Mouse (Mus musculus): ENCODE measurements around the gene Fam161b. TPM values are rescaled to one million over a fixed set of nuclear protein-coding genes. Genes with fewer than 3 reads are reported as not detected.
A peak's percentile ranks its signal among the peaks of the same experiment; 100 is the strongest.

The Fam161b gene
- polyA plus RNA-seq, 1 experiment, result 0.61 TPM

GRCm38 (mm10) chr12:84399663-84400062 is 38.0 kb upstream of the Fam161b start:
- TF ChIP-seq CTCF (IDR thresholded peaks at IDR 0.05; ENCODE audit: borderline replicate concordance, insufficient read depth, low read length) (no peak), POLR2A (IDR thresholded peaks at IDR 0.05; ENCODE audit: low read depth, low read length) (no peak)
- Histone ChIP-seq H3K27ac (ENCODE audit: insufficient read depth, low read length) (no peak overlapping the region), H3K4me3 (ENCODE audit: insufficient read depth, low read length) (no peak overlapping the region), H3K4me1 (ENCODE audit: control insufficient read depth, insufficient read depth, low read length) (peaks cover 4% of the 10 kb centered on the region; the same call in 1 of the 2 replicates)

DNA sequence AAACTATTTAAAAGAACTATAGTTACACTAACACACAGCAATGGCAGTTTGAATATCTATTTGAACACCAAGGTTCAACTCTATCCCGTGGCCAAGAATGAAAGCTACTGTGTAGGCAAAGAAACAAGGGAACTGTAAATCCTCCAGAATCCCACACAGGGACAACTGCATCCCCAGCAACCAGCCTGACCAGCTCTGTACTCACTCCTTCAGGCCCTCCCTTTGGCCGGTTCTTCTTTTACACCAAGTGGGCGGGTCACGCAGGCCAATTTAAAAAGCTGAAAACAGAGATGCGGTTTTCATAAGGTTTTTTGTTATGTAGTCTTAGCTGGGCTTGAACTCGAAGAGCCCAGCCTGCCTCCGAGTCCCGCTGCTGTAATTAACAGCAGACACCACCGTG is 37.5 kb upstream of the Fam161b start:
- H3K4me3 ChIP-seq (ENCODE audit: insufficient read depth, low read length), result no peak overlapping the region
- peak overlapping the region; percentile 44 for H3K27ac ChIP-seq (ENCODE audit: insufficient read depth, low read length)
- TF ChIP-seq POLR2A (IDR thresholded peaks at IDR 0.05; ENCODE audit: low read depth, low read length) (no peak), CTCF (IDR thresholded peaks at IDR 0.05; ENCODE audit: borderline replicate concordance, insufficient read depth, low read length) (no peak)
- peaks cover 4% of the 10 kb centered on the region; the same call in 1 of the 2 replicates for H3K4me1 ChIP-seq (ENCODE audit: control insufficient read depth, insufficient read depth, low read length)

DNA sequence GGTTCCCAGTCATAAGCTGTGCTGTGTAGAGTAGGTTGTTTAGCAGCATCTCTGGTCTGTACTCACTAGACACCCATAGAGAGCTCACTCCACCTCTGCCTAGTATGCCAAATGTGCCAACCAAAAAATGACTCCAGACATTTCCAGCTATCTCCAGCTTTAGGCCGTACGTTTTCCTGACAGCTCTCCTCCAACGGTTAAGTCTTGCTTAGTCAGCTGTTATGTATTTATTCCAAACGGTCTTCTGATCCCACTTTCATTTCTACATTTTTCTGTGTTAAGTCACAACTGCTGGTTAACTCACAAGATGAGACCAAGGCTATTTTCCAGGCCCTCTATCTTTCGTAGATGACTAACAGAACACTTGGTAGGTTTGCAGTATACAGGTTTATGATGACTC is 37.0 kb upstream of the Fam161b start:
- H3K4me3 ChIP-seq (ENCODE audit: insufficient read depth, low read length), result no peak overlapping the region
- peaks cover 4% of the 10 kb centered on the region; the same call in 1 of the 2 replicates for H3K4me1 ChIP-seq (ENCODE audit: control insufficient read depth, insufficient read depth, low read length)
- no peak overlapping the region; the same call in 1 of the 2 replicates for H3K27ac ChIP-seq (ENCODE audit: insufficient read depth, low read length)
- no peak for TF ChIP-seq POLR2A (IDR thresholded peaks at IDR 0.05; ENCODE audit: low read depth, low read length)

GRCm38 (mm10) chr12:84397685-84398084 is 36.1 kb upstream of the Fam161b start:
- H3K4me1 ChIP-seq (ENCODE audit: control insufficient read depth, insufficient read depth, low read length), result peaks cover 4% of the 10 kb centered on the region; the same call in 1 of the 2 replicates
- TF ChIP-seq POLR2A (IDR thresholded peaks at IDR 0.05; ENCODE audit: low read depth, low read length) (no peak), CTCF (IDR thresholded peaks at IDR 0.05; ENCODE audit: borderline replicate concordance, insufficient read depth, low read length) (no peak)
- H3K4me3 ChIP-seq (ENCODE audit: insufficient read depth, low read length), result no peak overlapping the region
- no peak overlapping the region for H3K27ac ChIP-seq (ENCODE audit: insufficient read depth, low read length)

DNA sequence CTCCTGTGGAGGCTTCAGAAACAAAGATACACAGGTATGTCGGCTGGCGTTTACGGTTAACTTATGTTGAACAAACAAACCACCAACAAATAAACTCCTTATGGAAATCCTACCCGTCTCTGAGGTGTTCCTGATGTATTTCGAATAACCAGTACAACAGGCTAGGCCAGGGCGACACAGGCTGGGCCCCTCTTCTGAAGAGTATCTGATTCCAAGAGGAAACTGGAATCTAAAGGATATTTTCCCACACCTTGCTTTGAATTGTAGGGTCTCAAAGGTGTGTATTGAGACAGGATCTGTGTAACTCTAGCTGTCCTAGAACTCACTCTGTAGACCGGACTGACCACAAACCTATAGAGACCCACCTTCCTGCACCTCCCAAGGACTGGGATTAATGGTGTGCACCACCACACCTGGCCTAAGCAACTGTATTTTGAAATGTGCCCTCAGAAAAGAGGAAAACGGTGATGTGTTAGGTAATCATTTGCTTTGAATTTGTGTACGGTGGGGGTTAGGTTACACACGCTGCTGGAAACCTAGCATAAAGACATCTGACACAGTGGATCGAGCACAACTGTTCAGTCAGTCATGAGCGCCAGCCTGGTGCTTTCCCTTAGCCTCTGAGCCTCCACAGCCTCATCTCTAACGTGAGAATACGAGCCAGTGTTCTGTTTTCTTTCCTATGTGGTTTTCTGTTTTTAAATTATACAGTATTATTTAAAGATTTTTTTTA is 35.5 kb upstream of the Fam161b start:
- Histone ChIP-seq H3K4me3 (ENCODE audit: insufficient read depth, low read length) (no peak overlapping the region), H3K4me1 (ENCODE audit: control insufficient read depth, insufficient read depth, low read length) (peaks cover 4% of the 10 kb centered on the region; the same call in 1 of the 2 replicates), H3K27ac (ENCODE audit: insufficient read depth, low read length) (no peak overlapping the region)
- no peak for TF ChIP-seq POLR2A (IDR thresholded peaks at IDR 0.05; ENCODE audit: low read depth, low read length)
- no peak for TF ChIP-seq CTCF (IDR thresholded peaks at IDR 0.05; ENCODE audit: borderline replicate concordance, insufficient read depth, low read length)

DNA sequence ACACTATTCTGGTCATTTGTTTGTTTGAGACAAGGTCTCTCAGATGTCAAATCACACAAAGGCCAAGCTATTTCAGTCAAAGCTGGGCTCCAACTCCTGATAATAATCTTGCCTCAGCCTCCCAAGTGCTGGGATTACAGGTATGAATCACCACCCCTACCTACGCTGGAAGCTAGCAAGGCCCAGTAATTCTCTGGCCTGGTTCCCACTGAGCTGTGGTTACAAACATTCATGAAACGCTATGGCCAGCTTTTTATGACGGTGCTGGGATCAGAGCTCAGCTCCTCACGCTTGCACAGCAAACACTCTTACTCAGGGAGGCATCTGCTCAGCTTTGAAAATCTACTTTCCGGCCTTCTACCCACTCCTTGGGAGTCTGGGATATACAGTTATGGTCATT is 32.2 kb upstream of the Fam161b start:
- no peak overlapping the region for H3K4me3 ChIP-seq (ENCODE audit: insufficient read depth, low read length)

DNA sequence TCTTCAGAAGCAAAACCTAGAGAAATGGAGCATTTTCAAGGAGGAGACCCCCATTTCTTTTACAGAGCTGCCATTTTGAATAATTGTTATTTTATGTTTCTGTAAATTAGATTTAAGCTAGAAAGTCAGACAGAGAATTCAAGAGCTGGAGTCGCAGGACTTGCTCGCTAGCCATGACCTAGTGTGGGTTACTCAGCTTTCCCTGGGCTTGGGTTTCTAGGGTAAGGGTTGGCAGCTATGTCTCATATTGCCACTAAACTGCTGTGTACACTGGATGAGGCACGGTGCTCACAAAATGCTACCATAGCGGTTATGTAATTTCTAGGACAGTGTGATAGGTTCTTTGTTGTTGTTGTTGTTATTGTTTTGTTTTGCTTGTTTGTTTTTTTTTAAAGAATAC is 31.0 kb upstream of the Fam161b start:
- Histone ChIP-seq H3K27ac (ENCODE audit: insufficient read depth, low read length) (no peak overlapping the region), H3K4me1 (ENCODE audit: control insufficient read depth, insufficient read depth, low read length) (no peaks in the 10 kb centered on the region), H3K4me3 (ENCODE audit: insufficient read depth, low read length) (no peak overlapping the region)
- TF ChIP-seq CTCF (IDR thresholded peaks at IDR 0.05; ENCODE audit: borderline replicate concordance, insufficient read depth, low read length), result no peak
- TF ChIP-seq POLR2A (IDR thresholded peaks at IDR 0.05; ENCODE audit: low read depth, low read length), result no peak

More for the DNA sequence above, 32.2 kb upstream of the Fam161b start:
- Histone ChIP-seq H3K4me1 (ENCODE audit: control insufficient read depth, insufficient read depth, low read length) (no peaks in the 10 kb centered on the region), H3K27ac (ENCODE audit: insufficient read depth, low read length) (no peak overlapping the region)
- TF ChIP-seq POLR2A (IDR thresholded peaks at IDR 0.05; ENCODE audit: low read depth, low read length) (no peak), CTCF (IDR thresholded peaks at IDR 0.05; ENCODE audit: borderline replicate concordance, insufficient read depth, low read length) (no peak)

DNA sequence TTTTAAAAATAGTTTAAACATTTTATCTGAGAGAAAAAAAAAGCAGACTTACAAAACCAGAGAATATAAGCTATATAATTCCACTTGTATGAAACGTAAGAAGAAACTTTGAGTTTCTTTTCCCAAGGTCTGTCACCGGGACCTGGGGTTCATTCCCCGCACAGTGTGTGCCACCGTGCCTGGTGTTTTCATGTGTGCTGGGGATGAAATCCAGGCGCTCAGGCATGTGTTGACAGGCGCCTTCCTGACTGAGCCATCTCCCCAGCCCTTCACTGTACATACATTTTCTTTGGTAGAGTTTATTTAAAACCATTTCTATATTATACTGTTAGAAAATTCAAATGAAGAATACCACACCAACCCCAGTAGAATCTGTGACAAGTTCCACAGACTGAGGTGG is 28.7 kb upstream of the Fam161b start:
- Histone ChIP-seq H3K4me1 (ENCODE audit: control insufficient read depth, insufficient read depth, low read length) (no peaks in the 10 kb centered on the region), H3K27ac (ENCODE audit: insufficient read depth, low read length) (no peak overlapping the region), H3K4me3 (ENCODE audit: insufficient read depth, low read length) (no peak overlapping the region)
- TF ChIP-seq CTCF (IDR thresholded peaks at IDR 0.05; ENCODE audit: borderline replicate concordance, insufficient read depth, low read length) (no peak), POLR2A (IDR thresholded peaks at IDR 0.05; ENCODE audit: low read depth, low read length) (no peak)

- Histone ChIP-seq H3K4me3 (ENCODE audit: insufficient read depth, low read length) (no peak overlapping the region), H3K27ac (ENCODE audit: insufficient read depth, low read length) (no peak overlapping the region), H3K4me1 (ENCODE audit: control insufficient read depth, insufficient read depth, low read length) (no peaks in the 10 kb centered on the region)
- TF ChIP-seq CTCF (IDR thresholded peaks at IDR 0.05; ENCODE audit: borderline replicate concordance, insufficient read depth, low read length), result no peak
- TF ChIP-seq POLR2A (IDR thresholded peaks at IDR 0.05; ENCODE audit: low read depth, low read length), result no peak
These were observed 27.3 kb upstream of the Fam161b start for GRCm38 (mm10) chr12:84388774-84389400.

GRCm38 (mm10) chr12:84388097-84388496 is 26.5 kb upstream of the Fam161b start:
- Histone ChIP-seq H3K27ac (ENCODE audit: insufficient read depth, low read length) (no peak overlapping the region), H3K4me1 (ENCODE audit: control insufficient read depth, insufficient read depth, low read length) (no peaks in the 10 kb centered on the region), H3K4me3 (ENCODE audit: insufficient read depth, low read length) (no peak overlapping the region)
- no peak for TF ChIP-seq CTCF (IDR thresholded peaks at IDR 0.05; ENCODE audit: borderline replicate concordance, insufficient read depth, low read length)
- TF ChIP-seq POLR2A (IDR thresholded peaks at IDR 0.05; ENCODE audit: low read depth, low read length), result no peak
